In the genomic region with DNA sequence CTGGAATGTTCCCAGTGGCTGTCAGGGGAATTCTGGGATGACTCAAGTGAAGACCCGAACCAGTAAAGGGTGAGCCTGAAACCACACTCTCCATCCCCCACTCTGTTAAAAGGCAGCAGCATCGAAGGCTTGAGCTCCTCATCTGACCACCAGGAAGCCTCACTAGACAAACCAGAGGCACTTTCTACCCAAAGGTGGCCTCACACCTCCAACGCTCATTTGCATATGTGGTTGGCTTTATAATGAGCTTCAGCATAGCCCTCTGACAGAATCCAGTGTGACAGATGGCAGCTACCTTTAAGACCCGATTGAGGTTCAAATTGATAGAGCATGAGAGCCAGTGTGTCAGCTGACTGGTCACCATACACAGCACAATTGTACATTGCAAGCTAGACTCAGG, we compare ENCODE assay signal across 38 mouse cellular contexts. TPM values are rescaled to one million over a fixed set of nuclear protein-coding genes. Genes with fewer than 3 reads are reported as not detected.
"Had no signal": no experiment of that assay in that cellular context is flagged by ENCODE, and none has a peak within 500 bp of the region (broad histone marks: within the 10 kb centered on the region; RNA-seq: fewer than 3 reads in every experiment).

No protein-coding gene starts in this region.

- ATAC-seq: hindbrain, postnatal 0 days; intestine, embryonic 16.5 days had no signal

- DNase-seq: gastrocnemius, adult 2 months; gastrocnemius, postnatal 10 days; gastrocnemius, postnatal 25 days; heart, adult 2 months; heart, postnatal 10 days; heart, postnatal 4 days; kidney, adult 11 months; kidney, adult 2 months; kidney, adult 9 months; kidney, postnatal 10 days; kidney, postnatal 25 days; kidney, postnatal 4 days; liver; liver, embryonic 13.5 days had no signal

- H3K9me3 ChIP-seq: hindbrain, embryonic 15.5 days; limb, embryonic 10.5 days; liver, embryonic 13.5 days had no signal

- H3K36me3 ChIP-seq: heart, embryonic 12.5 days; hindbrain, embryonic 13.5 days; hindbrain, embryonic 15.5 days; limb, embryonic 10.5 days; limb, embryonic 12.5 days; liver, embryonic 13.5 days had no signal

- H3K9ac ChIP-seq: heart, embryonic 12.5 days; hindbrain, embryonic 13.5 days; hindbrain, embryonic 15.5 days; limb, embryonic 12.5 days; liver, embryonic 13.5 days had no signal

- H3K4me3 ChIP-seq: gastrocnemius, adult 2 months; heart, adult 2 months; heart, embryonic 12.5 days; hindbrain, embryonic 13.5 days; hindbrain, embryonic 15.5 days; layer of hippocampus, adult 2 months; left cerebral cortex, adult 2 months; limb, embryonic 10.5 days; limb, embryonic 12.5 days; liver, embryonic 13.5 days had no signal

- H3K27ac ChIP-seq: gastrocnemius, adult 2 months; heart, adult 2 months; hindbrain, embryonic 13.5 days; hindbrain, embryonic 15.5 days; hindbrain, postnatal 0 days; layer of hippocampus, adult 2 months; left cerebral cortex, adult 2 months; limb, embryonic 10.5 days; limb, embryonic 12.5 days; liver, embryonic 13.5 days had no signal

- H3K4me2 ChIP-seq: heart, embryonic 12.5 days; hindbrain, embryonic 13.5 days; hindbrain, embryonic 15.5 days; limb, embryonic 12.5 days; liver, embryonic 11.5 days; liver, embryonic 13.5 days had no signal

RNA-seq across cellular contexts. Expression of a gene that starts 26.6 kb away (rescaled TPM):
- total RNA-seq: granulocyte monocyte progenitor cell, adult 5-6 weeks had no signal

RNA-seq across cellular contexts. Expression of a gene that starts 40.3 kb away (rescaled TPM):
- total RNA-seq: gastrocnemius, adult 2 months; gastrocnemius, postnatal 10 days; gastrocnemius, postnatal 25 days; gastrocnemius, postnatal 4 days; heart, adult 2 months; heart, postnatal 10 days; heart, postnatal 25 days; heart, postnatal 4 days; hindbrain, postnatal 0 days; layer of hippocampus, adult 2 months; layer of hippocampus, postnatal 10 days; layer of hippocampus, postnatal 25 days; left cerebral cortex, adult 2 months; left cerebral cortex, postnatal 14 days; left cerebral cortex, postnatal 36 days had no signal
- polyA plus RNA-seq: frontal cortex, adult 2 months; heart, adult 2 months; heart, embryonic 12.5 days; heart, embryonic 14.5 days; heart, embryonic 16.5 days; hindbrain, embryonic 11.5 days; hindbrain, embryonic 13.5 days; hindbrain, embryonic 15.5 days; hindbrain, postnatal 0 days; intestine, embryonic 14.5 days; intestine, embryonic 16.5 days; kidney, adult 2 months; kidney, embryonic 16.5 days; limb, embryonic 10.5 days; limb, embryonic 12.5 days; limb, embryonic 14.5 days; liver, embryonic 11.5 days; liver, embryonic 13.5 days had no signal
